Mouse (Mus musculus) lung, postnatal 4 days (tissue): Measurements from ENCODE around the gene Efcab7.

Source experiments
- DNase-seq, 2 experiments: peaks; one replicate each; pipeline ENCODE4 v3.0.0; 2021

Efcab7 gene

DNA sequence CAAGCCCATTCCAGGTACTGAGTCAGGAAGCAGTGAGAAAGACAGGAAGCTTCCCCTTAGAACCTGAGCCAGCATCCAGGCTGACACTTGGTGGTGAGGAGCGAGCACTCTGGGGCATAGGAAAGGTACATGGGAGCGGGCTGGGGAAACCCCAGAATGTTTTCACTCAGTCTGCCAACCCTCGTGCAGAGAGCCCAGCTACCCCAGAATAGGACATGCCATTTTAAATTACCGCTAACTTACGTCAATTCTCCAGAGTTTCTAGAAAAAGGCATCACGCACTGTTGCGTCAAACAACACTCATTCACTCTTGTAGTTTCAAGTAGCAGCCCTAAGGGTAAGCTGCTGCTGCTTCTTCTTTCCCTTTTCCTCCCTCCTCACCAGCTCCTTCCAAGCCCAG lies 116.0 kb downstream of the Efcab7 start:
- no peak for DNase-seq

DNA sequence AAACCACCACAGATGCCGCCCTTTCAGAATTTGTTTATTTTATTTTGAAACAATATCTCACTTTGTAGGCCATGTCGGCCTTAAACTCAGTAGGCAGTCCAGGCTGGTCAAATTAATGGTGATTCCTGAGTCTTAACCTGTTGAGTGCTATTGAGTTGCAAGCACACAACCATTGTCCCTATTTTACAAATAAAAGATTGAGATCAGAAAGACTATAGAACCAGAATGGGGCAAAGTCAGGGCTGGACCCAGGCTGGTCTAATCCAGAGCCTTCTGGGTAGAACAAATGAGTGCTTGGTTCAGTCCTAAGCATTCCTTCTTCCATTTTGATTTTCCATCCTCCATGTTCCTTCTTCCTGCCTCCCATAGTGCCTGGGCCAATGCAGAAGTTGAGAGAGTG lies 117.5 kb downstream of the Efcab7 start:
- no peak for DNase-seq

DNA sequence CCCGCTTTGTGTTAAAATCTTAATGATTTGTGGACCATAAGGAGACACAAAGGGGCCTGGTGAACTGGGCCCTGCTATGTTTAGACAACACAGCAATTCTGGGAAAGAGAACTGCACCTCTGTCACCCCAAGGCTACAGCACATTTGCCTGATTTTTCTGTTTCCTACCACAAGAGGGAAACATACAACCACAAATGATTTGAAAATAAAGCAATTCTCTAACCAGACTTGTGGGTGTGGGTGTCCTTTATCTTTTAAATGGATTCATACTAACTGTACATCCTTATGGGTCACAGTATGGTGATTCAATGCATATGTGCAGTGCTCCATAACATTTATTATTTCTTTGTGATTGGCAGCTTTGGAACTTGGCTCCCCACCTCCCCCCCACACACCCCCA lies 118.2 kb downstream of the Efcab7 start:
- no peak for DNase-seq

DNA sequence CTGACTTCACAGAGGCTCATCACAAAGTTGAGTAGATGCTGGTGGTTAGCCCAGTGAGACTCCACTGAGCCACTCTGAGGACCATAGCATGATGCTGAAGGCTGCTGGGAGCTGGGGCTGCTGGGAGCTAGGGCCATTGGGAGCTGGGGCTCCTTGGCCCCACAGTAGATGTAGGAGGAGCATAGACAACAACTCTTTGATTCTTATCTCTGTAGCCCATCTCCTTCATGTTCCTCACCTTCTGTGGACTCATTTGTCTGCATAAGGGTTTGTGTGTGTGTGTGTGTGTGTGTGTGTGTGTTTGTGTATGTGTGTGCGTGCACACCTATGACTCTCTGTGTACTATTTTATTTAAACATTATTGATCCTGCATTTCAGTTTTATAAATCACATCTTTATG lies 118.9 kb downstream of the Efcab7 start:
- DNase-seq = no peak

GRCm38 (mm10) chr4:99953904-99954303 lies 124.9 kb downstream of the Efcab7 start:
- DNase-seq = no peak

DNA sequence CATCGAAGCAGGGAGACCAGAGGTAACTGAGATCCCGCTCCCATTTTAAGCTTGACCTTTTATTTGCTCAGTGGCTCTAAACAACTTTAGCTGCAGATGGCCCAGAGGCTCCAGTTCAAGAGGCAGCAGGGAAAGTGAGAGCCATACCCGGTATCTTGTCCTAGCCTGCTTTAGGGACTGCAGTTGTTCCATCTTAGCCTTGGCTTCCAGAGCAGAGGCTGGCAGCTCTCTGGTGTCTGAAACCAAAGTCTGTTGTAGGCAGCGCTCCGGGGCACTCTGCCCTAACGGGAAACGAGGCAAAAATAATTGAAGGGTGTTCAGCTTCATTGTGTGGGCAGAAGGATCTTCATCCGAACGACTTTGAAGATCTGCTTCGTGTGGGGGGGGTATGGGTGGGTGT lies 126.4 kb downstream of the Efcab7 start:
- no peak for DNase-seq

GRCm38 (mm10) chr4:99957186-99957585 lies 128.2 kb downstream of the Efcab7 start:
- no peak for DNase-seq

DNA sequence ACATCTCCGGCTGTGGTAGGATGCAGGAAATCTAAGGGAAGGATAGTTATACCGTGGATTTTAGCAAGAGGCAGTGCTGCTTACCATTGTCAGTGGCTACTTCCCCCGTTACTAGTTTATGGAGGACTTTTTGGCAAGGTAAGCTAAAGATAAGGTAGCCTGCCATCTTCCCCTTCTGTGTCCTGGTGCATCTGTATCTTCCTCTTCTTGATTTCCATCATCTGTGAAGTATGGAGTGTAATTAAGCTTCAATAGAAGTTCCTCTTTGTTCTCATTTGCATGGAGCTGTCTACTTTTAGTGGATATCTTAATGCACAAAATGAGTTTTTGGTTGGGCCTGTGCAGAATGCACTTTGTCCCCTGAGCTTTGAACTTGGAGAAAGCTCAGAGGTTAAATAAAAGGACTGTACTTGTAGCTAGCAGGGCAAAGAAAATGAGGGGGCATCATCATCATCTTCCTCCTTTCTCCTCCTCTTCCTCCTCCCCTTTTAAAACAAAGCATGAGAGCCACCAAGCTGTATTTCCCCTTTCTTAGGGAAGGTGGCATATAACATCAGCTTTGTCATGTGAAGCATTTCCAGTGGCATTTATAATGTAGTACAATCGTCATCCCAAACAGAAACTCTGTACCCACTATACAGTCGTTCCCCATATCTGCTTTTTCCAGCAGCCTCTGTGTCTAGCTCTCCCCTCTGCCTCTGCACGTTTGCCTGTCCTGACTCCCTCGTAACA lies 129.3 kb downstream of the Efcab7 start:
- no peak for DNase-seq

GRCm38 (mm10) chr4:99959308-99959707 lies 130.3 kb downstream of the Efcab7 start:
- DNase-seq = no peak
